Mouse (Mus musculus) neutrophil, adult 83 days (primary cell): Measurements from ENCODE around the gene Cyp4f14. TPM values are rescaled to one million over a fixed set of nuclear protein-coding genes. Genes with fewer than 3 reads are reported as not detected.

ENCODE experiments used
- total RNA-seq, 2 experiments: library from RNA; stranded (reverse); gene quantifications; one replicate each; pipeline ENCODE4 v1.2.4; 2023

The Cyp4f14 gene
- total RNA-seq = not detected

GRCm38 (mm10) chr17:32917131-32917530 is at the start of gene Cyp4f14:
Gene Cyp4f14 (minus strand): TSS chr17:32917342.

GRCm38 (mm10) chr17:32965623-32966290 is 48.6 kb upstream of the Cyp4f14 start, which contains the start of gene Zfp472:
Gene Zfp472 (plus strand): TSS chr17:32965814.

GRCm38 (mm10) chr17:32947215-32947914 is 30.2 kb upstream of the Cyp4f14 start, which contains the start of gene Cyp4f13:
Gene Cyp4f13 (minus strand): TSS chr17:32947402.

GRCm38 (mm10) chr17:32891239-32892180 is 25.6 kb downstream of the Cyp4f14 start, which contains the start of gene Zfp870:
Gene Zfp870 (minus strand): TSS chr17:32891642.

Other genes with a start within 250 kb of the Cyp4f14 start
- not detected for gene Cyp4f15, start 231.7 kb downstream of the Cyp4f14 start, total RNA-seq
- gene Zfp871, start 129.1 kb downstream of the Cyp4f14 start, total RNA-seq = 10 to 100 TPM; 49.8 to 50.2 TPM
- under 1 TPM in 1 of 2 experiments, not detected in 1; 0.33 TPM for gene Zfp811, start 107.4 kb downstream of the Cyp4f14 start, total RNA-seq
- gene Zfp799, start 87.1 kb downstream of the Cyp4f14 start, total RNA-seq = 1 to 10 TPM; 2.2 to 2.6 TPM
- 1 to 10 TPM in 1 of 2 experiments, under 1 TPM in 1; 0.75 to 1.7 TPM for gene Zfp870, start 25.7 kb downstream of the Cyp4f14 start, total RNA-seq
- 10 to 100 TPM; 69.3 to 86.6 TPM for gene Cyp4f13, start 30.1 kb upstream of the Cyp4f14 start, total RNA-seq
- gene Zfp472, start 48.5 kb upstream of the Cyp4f14 start, total RNA-seq = 1 to 10 TPM; 5.0 to 7.1 TPM
- 1 to 10 TPM; 4.0 to 4.1 TPM for gene Zfp952, start 75.8 kb upstream of the Cyp4f14 start, total RNA-seq
- gene Zfp763, start 116.1 kb upstream of the Cyp4f14 start, total RNA-seq = 1 to 10 TPM; 1.0 to 2.4 TPM
- not detected for gene 4921501E09Rik, start 150.7 kb upstream of the Cyp4f14 start, total RNA-seq
- gene Zfp563, start 172.0 kb upstream of the Cyp4f14 start, total RNA-seq = 1 to 10 TPM; 1.8 to 2.7 TPM
- not detected for gene Morc2b, start 222.3 kb upstream of the Cyp4f14 start, total RNA-seq